ENCODE assay signal across 28 mouse cellular contexts in the genomic region with DNA sequence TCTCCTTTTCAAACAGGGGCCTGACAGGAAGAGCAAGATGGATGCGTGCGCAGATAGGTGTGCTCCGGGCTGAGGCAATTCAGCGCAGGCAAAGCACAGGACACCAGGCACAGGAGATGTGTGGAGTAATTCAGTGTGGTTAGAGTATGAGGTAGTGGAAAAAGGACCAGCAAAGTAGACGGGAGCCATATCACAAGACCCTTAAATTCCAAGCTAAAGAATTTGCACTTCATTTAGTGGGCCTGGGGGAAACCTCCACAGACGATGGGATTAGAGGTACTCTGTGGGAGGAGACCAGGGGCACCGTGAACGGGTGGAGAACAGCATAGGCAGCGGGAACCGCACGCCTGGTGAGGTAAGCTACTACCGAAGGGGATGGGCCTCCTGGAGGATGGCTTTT. TPM values are rescaled to one million over a fixed set of nuclear protein-coding genes. Genes with fewer than 3 reads are reported as not detected.
DNase-seq lines count a peak whose midpoint lies in the region; ATAC-seq and TF ChIP-seq lines count a peak whose summit lies in the region.
"Had no signal": no experiment of that assay in that cellular context is flagged by ENCODE, and none has a peak within 500 bp of the region (broad histone marks: within the 10 kb centered on the region; RNA-seq: fewer than 3 reads in every experiment).

No protein-coding gene starts in this region.

- no peak for TF ChIP-seq POLR2A in limb, embryonic 14.5 days (IDR thresholded peaks at IDR 0.05; ENCODE audit: borderline replicate concordance, extremely low read depth, insufficient read depth, insufficient read length)

- 0 out of 2 replicates have a peak overlapping the region, but pooled peaks have one; percentile 28 for H3K9ac ChIP-seq in heart, embryonic 13.5 days
- H3K9ac ChIP-seq in limb, embryonic 14.5 days (ENCODE audit: low read depth, low read length, severe bottlenecking) = no peak overlapping the region
- H3K9ac ChIP-seq: forebrain, embryonic 13.5 days; hindbrain, embryonic 12.5 days; hindbrain, embryonic 15.5 days; intestine, embryonic 15.5 days had no signal

- H3K27ac ChIP-seq in heart, embryonic 10.5 days = peak overlapping the region; percentile 65; the same call in 1 of the 2 replicates
- peak overlapping the region; percentile 20; the same call in 1 of the 2 replicates for H3K27ac ChIP-seq in heart, embryonic 13.5 days (replicated peaks)
- peak overlapping the region; percentile 58; the same call in 1 of the 2 replicates for H3K27ac ChIP-seq in limb, embryonic 14.5 days (replicated peaks; ENCODE audit: low read depth, low read length)
- H3K27ac ChIP-seq: forebrain, embryonic 10.5 days; forebrain, embryonic 13.5 days; hindbrain, embryonic 12.5 days; hindbrain, embryonic 15.5 days; intestine, embryonic 15.5 days had no signal

- H3K27me3 ChIP-seq in heart, embryonic 10.5 days (ENCODE audit: insufficient read depth, poor library complexity, severe bottlenecking) = no peaks in the 10 kb centered on the region
- no peaks in the 10 kb centered on the region for H3K27me3 ChIP-seq in heart, embryonic 13.5 days (replicated peaks)
- no peaks in the 10 kb centered on the region for H3K27me3 ChIP-seq in limb, embryonic 14.5 days (ENCODE audit: control insufficient read depth, insufficient read depth, low read length)
- H3K27me3 ChIP-seq: forebrain, embryonic 13.5 days; hindbrain, embryonic 12.5 days; intestine, embryonic 15.5 days; Patski had no signal

- ATAC-seq in heart, embryonic 13.5 days (ENCODE audit: extremely low read depth, insufficient number of reproducible peaks, low FRiP score, low TSS enrichment) = no peak
- ATAC-seq in limb, embryonic 14.5 days (ENCODE audit: low FRiP score, low read depth) = peak; percentile 60
- ATAC-seq in inflammation-experienced regulatory T-cells, adult 6 months = no peak
- ATAC-seq: forebrain, embryonic 13.5 days; forebrain, embryonic 16.5 days; intestine, embryonic 15.5 days; Patski had no signal

- peaks cover 44% of the 10 kb centered on the region for H3K4me1 ChIP-seq in heart, embryonic 10.5 days
- H3K4me1 ChIP-seq in heart, embryonic 13.5 days = peaks cover 48% of the 10 kb centered on the region
- peaks cover 13% of the 10 kb centered on the region for H3K4me1 ChIP-seq in limb, embryonic 14.5 days (ENCODE audit: control insufficient read depth, insufficient read depth, low read length)
- H3K4me1 ChIP-seq: forebrain, embryonic 13.5 days; hindbrain, embryonic 15.5 days had no signal

- DNase-seq in heart, embryonic 10.5 days (ENCODE audit: low spot score) = no peak
- no peak for DNase-seq in heart, adult 8-10 months (ENCODE audit: low spot score)
- DNase-seq in heart, postnatal 4 days = no peak
- peak; percentile 62 for DNase-seq in limb, embryonic 14.5 days (ENCODE audit: low spot score)
- DNase-seq: adrenal gland, postnatal 10 days; adrenal gland, postnatal 36 days; B cell, adult 2 months; cerebellum, adult 18-20 months; cerebellum, adult 9-10 months; cerebellum, postnatal 14 days; gastrocnemius, postnatal 10 days; gastrocnemius, postnatal 36 days; kidney, adult 11 months had no signal

- 63% methylated on average over 12 of the region's 12 CpGs for WGBS in heart, embryonic 10.5 days
- WGBS in heart, embryonic 13.5 days = 54% methylated on average over 12 of the region's 12 CpGs
- WGBS in limb, embryonic 14.5 days = 47% methylated on average over 12 of the region's 12 CpGs

- no peaks in the 10 kb centered on the region for H3K9me3 ChIP-seq in heart, embryonic 10.5 days
- no peaks in the 10 kb centered on the region for H3K9me3 ChIP-seq in heart, embryonic 13.5 days
- no peaks in the 10 kb centered on the region for H3K9me3 ChIP-seq in limb, embryonic 14.5 days (ENCODE audit: control insufficient read depth, low read length)
- H3K9me3 ChIP-seq: forebrain, embryonic 10.5 days; forebrain, embryonic 13.5 days; G1E; hindbrain, embryonic 12.5 days; hindbrain, embryonic 15.5 days; intestine, embryonic 15.5 days had no signal

- H3K36me3 ChIP-seq in heart, embryonic 10.5 days = no peaks in the 10 kb centered on the region
- H3K36me3 ChIP-seq in heart, embryonic 13.5 days = no peaks in the 10 kb centered on the region
- no peaks in the 10 kb centered on the region for H3K36me3 ChIP-seq in limb, embryonic 14.5 days (ENCODE audit: control insufficient read depth, insufficient read depth, low read length)
- H3K36me3 ChIP-seq: forebrain, embryonic 10.5 days; G1E; hindbrain, embryonic 12.5 days; hindbrain, embryonic 15.5 days; intestine, embryonic 15.5 days had no signal

- no peak overlapping the region for H3K4me2 ChIP-seq in heart, embryonic 13.5 days
- peak overlapping the region; percentile 17; the same call in 1 of the 2 replicates for H3K4me2 ChIP-seq in limb, embryonic 14.5 days (replicated peaks; ENCODE audit: low read depth, low read length, severe bottlenecking)
- H3K4me2 ChIP-seq: forebrain, embryonic 13.5 days; hindbrain, embryonic 12.5 days; hindbrain, embryonic 15.5 days; intestine, embryonic 15.5 days had no signal

- H3K4me3 ChIP-seq in heart, embryonic 10.5 days = no peak overlapping the region
- no peak overlapping the region for H3K4me3 ChIP-seq in heart, embryonic 13.5 days
- H3K4me3 ChIP-seq in limb, embryonic 14.5 days (replicated peaks; ENCODE audit: low read length) = no peak overlapping the region
- H3K4me3 ChIP-seq: forebrain, embryonic 10.5 days; forebrain, embryonic 13.5 days; hindbrain, embryonic 12.5 days; hindbrain, embryonic 15.5 days; intestine, embryonic 15.5 days had no signal

RNA-seq across cellular contexts. Expression of gene Meioc, which starts 15.6 kb away (rescaled TPM):
- 0.53 and 1.2 TPM in 2 replicates for polyA plus RNA-seq in heart, embryonic 10.5 days (2016; fragmentation: Nextera tagmentation; extraction: Ambion mirVana)
- total RNA-seq in heart, adult 8-10 months (2022) = not detected
- polyA plus RNA-seq in heart, embryonic 13.5 days (2015; fragmentation: Nextera tagmentation; extraction: Ambion mirVana) = 1.2 and 1.5 TPM in 2 replicates
- under 1 TPM; 0.09 to 0.33 TPM for total RNA-seq in heart, postnatal 4 days (2021)
- polyA plus RNA-seq in limb, embryonic 14.5 days (2012; rRNA removed) = 0.68 and 1.2 TPM in 2 replicates
- 0.91 and 1.00 TPM in 2 replicates for polyA plus RNA-seq in limb, embryonic 14.5 days (2014; fragmentation: Nextera tagmentation; extraction: Ambion mirVana)
- polyA plus RNA-seq in inflammation-experienced regulatory T-cells, adult 6 months (2017; shearing (Covaris generic)) = under 1 TPM in 2 of 3 experiments, not detected in 1; 0.08 to 0.20 TPM
- total RNA-seq: adrenal gland, adult 18-20 months; adrenal gland, postnatal 10 days; adrenal gland, postnatal 36 days; CH12.LX; gastrocnemius, adult 18-20 months; gastrocnemius, postnatal 10 days; gastrocnemius, postnatal 36 days; granulocyte monocyte progenitor cell, adult 5-6 weeks; hematopoietic stem cell, adult 5-6 weeks had no signal
- polyA plus RNA-seq: G1E had no signal

RNA-seq across cellular contexts. Expression of gene Fzd2, which starts 43.7 kb away (rescaled TPM):
- 22.9 and 34.5 TPM in 2 replicates for polyA plus RNA-seq in heart, embryonic 10.5 days (2016; fragmentation: Nextera tagmentation; extraction: Ambion mirVana)
- total RNA-seq in heart, adult 8-10 months (2022) = 1 to 10 TPM; 1.5 to 2.5 (median 2.2) TPM
- 19.1 and 22.0 TPM in 2 replicates for polyA plus RNA-seq in heart, embryonic 13.5 days (2015; fragmentation: Nextera tagmentation; extraction: Ambion mirVana)
- 10 to 100 TPM; 21.9 TPM for total RNA-seq in heart, postnatal 4 days (2021)
- polyA plus RNA-seq in limb, embryonic 14.5 days (2012; rRNA removed) = 163 and 258 TPM in 2 replicates
- polyA plus RNA-seq in limb, embryonic 14.5 days (2014; fragmentation: Nextera tagmentation; extraction: Ambion mirVana) = 65.5 and 70.7 TPM in 2 replicates
- not detected for polyA plus RNA-seq in inflammation-experienced regulatory T-cells, adult 6 months (2017; shearing (Covaris generic))
- total RNA-seq: G1E; granulocyte monocyte progenitor cell, adult 5-6 weeks; hematopoietic stem cell, adult 5-6 weeks had no signal
- polyA plus RNA-seq: G1E had no signal

RNA-seq across cellular contexts. Expression of gene Ccdc43, which starts 49.7 kb away (rescaled TPM):
- polyA plus RNA-seq in heart, embryonic 10.5 days (2016; fragmentation: Nextera tagmentation; extraction: Ambion mirVana) = 49.4 and 49.9 TPM in 2 replicates
- 10 to 100 TPM; 21.0 to 25.0 (median 22.0) TPM for total RNA-seq in heart, adult 8-10 months (2022)
- 31.9 and 36.1 TPM in 2 replicates for polyA plus RNA-seq in heart, embryonic 13.5 days (2015; fragmentation: Nextera tagmentation; extraction: Ambion mirVana)
- total RNA-seq in heart, postnatal 4 days (2021) = 10 to 100 TPM; 21.8 to 23.2 TPM
- polyA plus RNA-seq in limb, embryonic 14.5 days (2012; rRNA removed) = 18.6 and 23.6 TPM in 2 replicates
- 36.6 and 38.1 TPM in 2 replicates for polyA plus RNA-seq in limb, embryonic 14.5 days (2014; fragmentation: Nextera tagmentation; extraction: Ambion mirVana)
- polyA plus RNA-seq in inflammation-experienced regulatory T-cells, adult 6 months (2017; shearing (Covaris generic)) = 10 to 100 TPM; 29.0 to 41.4 (median 40.1) TPM

Comparison
In these comparisons a context has a peak if more than half of its experiments do, and no peak if none do; other contexts are left out.
1. RNA of gene Fzd2, which starts 43.7 kb away (polyA plus RNA-seq): 65.5 to 258 TPM in limb, embryonic 14.5 days, 22.9 to 34.5 TPM in heart, embryonic 10.5 days and 19.1 to 22.0 TPM in heart, embryonic 13.5 days; not detected in inflammation-experienced regulatory T-cells, adult 6 months; every median in the first group is over 10 times any median in the second.
2. Peak in every context shown above with its lines, with median percentiles within 50 percentile points of each other: H3K27ac ChIP-seq.